Mouse (Mus musculus): ENCODE measurements around the gene Evx2.

DNA sequence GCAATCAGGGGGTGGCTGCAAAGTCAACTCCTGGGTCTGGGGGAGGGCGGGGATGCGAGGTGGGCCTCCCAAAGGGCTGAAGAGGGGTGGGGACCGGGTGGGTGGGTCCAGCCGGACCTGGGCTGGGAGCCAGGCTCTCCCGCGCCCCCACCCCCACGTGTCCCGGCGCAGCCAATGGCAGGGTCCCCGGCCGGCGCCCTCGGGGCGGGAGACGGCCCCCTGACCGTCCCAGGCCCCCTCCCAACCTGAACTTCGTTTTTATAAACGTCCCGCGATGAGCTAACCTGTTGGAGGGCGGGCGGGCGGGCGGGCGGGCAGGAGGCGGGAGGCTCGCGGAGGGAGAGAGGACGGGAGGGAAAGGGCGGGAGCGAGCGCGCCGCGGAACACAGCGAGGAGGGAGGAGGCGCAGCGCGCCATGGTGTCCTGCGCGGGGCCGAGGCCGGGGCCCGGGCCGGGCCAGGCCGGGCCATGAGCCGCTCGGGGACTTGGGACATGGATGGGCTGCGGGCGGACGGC, 8.5 kb upstream of the Evx2 start, which contains the start of gene Hoxd13:
- TF ChIP-seq CTCF (IDR thresholded peaks at IDR 0.05 in 2 of 3, conservative IDR thresholded peaks at IDR 0.05 in 1 of 3; ENCODE audit: control insufficient read depth in 1 of 3, insufficient read depth in 1 of 3, low read depth in 2 of 3, low read length in 3 of 3, poor library complexity in 1 of 3, severe bottlenecking in 1 of 3), result no peak
- no peak for TF ChIP-seq BHLHE40 (IDR thresholded peaks at IDR 0.05; ENCODE audit: borderline replicate concordance, low read depth, low read length)
- no peak for TF ChIP-seq RAD21 (IDR thresholded peaks at IDR 0.05; ENCODE audit: low read depth, low read length)
- TF ChIP-seq POLR2AphosphoS5 (IDR thresholded peaks at IDR 0.05; ENCODE audit: borderline replicate concordance, low read depth, low read length), result no peak
- TF ChIP-seq CHD2 (IDR thresholded peaks at IDR 0.05; ENCODE audit: low read length), result no peak
- no peak for TF ChIP-seq ZMIZ1 (IDR thresholded peaks at IDR 0.05; ENCODE audit: low read depth, low read length)
